Mouse (Mus musculus): ENCODE measurements at regions not wholly inside any gene's neighbourhood (a gene's known extent, or its start where the extent isn't known, plus 50 kb on each side); places are given as distances from the start of the nearest gene placed in this dataset.
"Not testable (repeated sequence)": the region's sequence is repeated elsewhere in the genome, so short reads cannot be mapped to it uniquely, and the experiment has no call there.

GRCm38 (mm10) chr17:54753396-54753994 lies 454.7 kb upstream of the Slc5a7 start:
- 30% methylated on average over 2 of the region's 2 CpGs for WGBS
- H3K27ac ChIP-seq (ENCODE audit: low read length) = no peak overlapping the region
- H3K9me3 ChIP-seq (replicated peaks; ENCODE audit: control insufficient read depth, low read length, poor library complexity, severe bottlenecking) = no peaks in the 10 kb centered on the region
- ATAC-seq = no peak
- no peak overlapping the region for H3K4me2 ChIP-seq (ENCODE audit: low read length)
- H3K4me1 ChIP-seq (ENCODE audit: control insufficient read depth, insufficient read depth, low read length) = no peaks in the 10 kb centered on the region
- no peaks in the 10 kb centered on the region for H3K27me3 ChIP-seq (ENCODE audit: control insufficient read depth, insufficient read depth, low read depth, low read length)
- H3K36me3 ChIP-seq (ENCODE audit: control insufficient read depth, insufficient read depth, low read length) = no peaks in the 10 kb centered on the region
- no peak overlapping the region for H3K9ac ChIP-seq (ENCODE audit: low read depth, low read length)
- H3K4me3 ChIP-seq (ENCODE audit: low read depth, low read length) = no peak overlapping the region

DNA sequence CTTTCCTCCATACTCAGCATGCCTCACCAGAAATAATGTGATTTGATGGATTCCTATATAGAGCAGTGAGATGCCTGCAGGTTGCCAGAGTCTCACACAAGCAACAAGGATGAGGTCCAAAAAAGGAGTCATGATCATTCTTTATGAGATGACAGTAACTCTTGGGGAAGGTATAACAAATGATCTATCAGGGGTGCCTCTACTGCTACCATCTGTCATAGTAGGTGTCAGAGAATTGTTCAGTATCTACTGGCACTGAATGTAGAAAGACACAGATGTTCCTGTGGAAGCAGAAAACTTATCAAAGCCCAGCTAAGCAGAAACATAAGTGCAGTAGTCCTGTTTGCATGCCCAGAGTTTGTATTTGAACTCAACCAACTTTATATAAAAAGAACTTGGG lies 454.1 kb upstream of the Slc5a7 start:
- no peaks in the 10 kb centered on the region for H3K4me1 ChIP-seq (ENCODE audit: control insufficient read depth, insufficient read depth, low read length)
- no peak for ATAC-seq
- no peak overlapping the region for H3K4me2 ChIP-seq (ENCODE audit: low read length)
- no peaks in the 10 kb centered on the region for H3K36me3 ChIP-seq (ENCODE audit: control insufficient read depth, insufficient read depth, low read length)
- H3K4me3 ChIP-seq (ENCODE audit: low read depth, low read length) = no peak overlapping the region
- H3K27ac ChIP-seq (ENCODE audit: low read length) = no peak overlapping the region
- no peaks in the 10 kb centered on the region for H3K9me3 ChIP-seq (replicated peaks; ENCODE audit: control insufficient read depth, low read length, poor library complexity, severe bottlenecking)
- H3K27me3 ChIP-seq (ENCODE audit: control insufficient read depth, insufficient read depth, low read depth, low read length) = no peaks in the 10 kb centered on the region
- no peak overlapping the region for H3K9ac ChIP-seq (ENCODE audit: low read depth, low read length)

DNA sequence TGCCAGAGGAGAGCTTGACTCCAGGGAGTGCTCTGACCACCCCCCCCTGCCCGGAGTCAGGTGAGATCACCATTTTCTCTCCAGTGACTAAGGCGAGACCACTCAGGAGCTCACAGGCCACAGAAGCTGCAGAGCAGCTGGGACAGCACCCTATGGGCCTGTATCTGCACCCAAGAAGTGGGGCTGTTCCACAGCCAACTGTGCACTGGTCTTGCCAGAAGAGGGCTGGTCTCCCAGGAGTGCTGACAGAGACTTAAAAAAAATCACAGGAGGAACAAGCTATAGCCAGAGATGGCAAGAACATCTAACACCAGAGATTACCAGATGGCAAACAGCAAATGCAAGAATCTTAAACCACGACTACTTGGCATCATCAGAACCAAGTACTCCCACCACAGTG lies 437.0 kb upstream of the Slc5a7 start:
- Histone ChIP-seq H3K4me3 (ENCODE audit: low read depth, low read length) (no peak overlapping the region), H3K4me2 (ENCODE audit: low read length) (no peak overlapping the region), H3K4me1 (ENCODE audit: control insufficient read depth, insufficient read depth, low read length) (no peaks in the 10 kb centered on the region), H3K27ac (ENCODE audit: low read length) (no peak overlapping the region), H3K9me3 (replicated peaks; ENCODE audit: control insufficient read depth, low read length, poor library complexity, severe bottlenecking) (no peaks in the 10 kb centered on the region), H3K27me3 (ENCODE audit: control insufficient read depth, insufficient read depth, low read depth, low read length) (no peaks in the 10 kb centered on the region), H3K36me3 (ENCODE audit: control insufficient read depth, insufficient read depth, low read length) (no peaks in the 10 kb centered on the region), H3K9ac (ENCODE audit: low read depth, low read length) (no peak overlapping the region)
- 84% methylated on average over 3 of the region's 3 CpGs for WGBS
- no peak for ATAC-seq

DNA sequence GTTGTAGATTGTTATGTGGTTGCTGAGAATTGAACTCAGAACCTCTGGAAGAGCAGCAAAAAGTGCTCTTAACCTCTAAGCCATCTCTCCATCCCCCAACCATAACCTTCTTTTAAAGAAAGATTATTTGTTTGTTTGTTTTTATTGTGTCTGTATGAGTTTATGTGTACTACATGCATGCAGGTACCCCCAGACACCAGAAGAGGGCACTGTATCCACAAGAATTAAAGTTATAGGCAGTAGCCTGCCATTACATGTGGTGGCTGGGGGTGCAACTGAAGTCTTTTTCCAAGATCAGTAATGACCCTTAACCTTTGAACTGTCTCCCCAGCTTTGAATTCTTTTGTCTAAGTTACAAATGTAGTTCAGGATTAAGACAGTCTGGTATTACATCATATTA lies 428.8 kb upstream of the Slc5a7 start:
- ATAC-seq = no peak
- Histone ChIP-seq H3K9ac (ENCODE audit: low read depth, low read length) (no peak overlapping the region), H3K4me3 (ENCODE audit: low read depth, low read length) (no peak overlapping the region), H3K27ac (ENCODE audit: low read length) (no peak overlapping the region), H3K27me3 (ENCODE audit: control insufficient read depth, insufficient read depth, low read depth, low read length) (no peaks in the 10 kb centered on the region), H3K4me1 (ENCODE audit: control insufficient read depth, insufficient read depth, low read length) (no peaks in the 10 kb centered on the region), H3K9me3 (replicated peaks; ENCODE audit: control insufficient read depth, low read length, poor library complexity, severe bottlenecking) (no peaks in the 10 kb centered on the region), H3K36me3 (ENCODE audit: control insufficient read depth, insufficient read depth, low read length) (no peaks in the 10 kb centered on the region), H3K4me2 (ENCODE audit: low read length) (no peak overlapping the region)

- H3K36me3 ChIP-seq (ENCODE audit: control insufficient read depth, insufficient read depth, low read length) = no peaks in the 10 kb centered on the region
- no peak overlapping the region for H3K4me3 ChIP-seq (ENCODE audit: low read depth, low read length)
- no peaks in the 10 kb centered on the region for H3K4me1 ChIP-seq (ENCODE audit: control insufficient read depth, insufficient read depth, low read length)
- H3K9me3 ChIP-seq (replicated peaks; ENCODE audit: control insufficient read depth, low read length, poor library complexity, severe bottlenecking) = no peaks in the 10 kb centered on the region
- no peak overlapping the region for H3K4me2 ChIP-seq (ENCODE audit: low read length)
- no peaks in the 10 kb centered on the region for H3K27me3 ChIP-seq (ENCODE audit: control insufficient read depth, insufficient read depth, low read depth, low read length)
- WGBS = 94% methylated on average over 2 of the region's 2 CpGs
- no peak overlapping the region for H3K9ac ChIP-seq (ENCODE audit: low read depth, low read length)
- H3K27ac ChIP-seq (ENCODE audit: low read length) = no peak overlapping the region
- ATAC-seq = no peak
Observed at GRCm38 (mm10) chr17:54726693-54727092, 427.9 kb upstream of the Slc5a7 start.

DNA sequence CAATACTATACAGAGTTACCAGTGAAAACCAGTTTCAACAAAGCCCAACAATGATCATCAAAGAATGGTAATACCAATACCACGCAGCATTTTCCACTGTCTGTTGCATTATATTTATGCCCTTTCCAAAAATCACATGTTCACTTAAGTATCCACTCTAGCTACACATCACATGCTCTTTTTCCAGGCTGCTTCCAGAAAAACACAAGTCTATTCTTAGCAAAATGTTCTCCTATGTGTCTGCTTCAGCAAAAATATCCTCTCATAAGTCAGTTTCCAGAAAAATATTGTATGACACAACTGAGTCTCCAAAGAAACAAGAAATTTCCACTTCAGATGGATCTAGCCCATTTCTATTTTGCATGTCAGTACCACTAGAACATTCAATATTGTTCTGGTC lies 414.2 kb upstream of the Slc5a7 start:
- 75% methylated on average over 1 of the region's 1 CpGs for WGBS
- H3K4me2 ChIP-seq (ENCODE audit: low read length) = no peak overlapping the region
- H3K9me3 ChIP-seq (replicated peaks; ENCODE audit: control insufficient read depth, low read length, poor library complexity, severe bottlenecking) = no peaks in the 10 kb centered on the region
- H3K4me3 ChIP-seq (ENCODE audit: low read depth, low read length) = no peak overlapping the region
- no peak for ATAC-seq
- no peaks in the 10 kb centered on the region for H3K27me3 ChIP-seq (ENCODE audit: control insufficient read depth, insufficient read depth, low read depth, low read length)
- H3K36me3 ChIP-seq (ENCODE audit: control insufficient read depth, insufficient read depth, low read length) = no peaks in the 10 kb centered on the region
- no peak overlapping the region for H3K9ac ChIP-seq (ENCODE audit: low read depth, low read length)
- no peaks in the 10 kb centered on the region for H3K4me1 ChIP-seq (ENCODE audit: control insufficient read depth, insufficient read depth, low read length)
- no peak overlapping the region for H3K27ac ChIP-seq (ENCODE audit: low read length)

DNA sequence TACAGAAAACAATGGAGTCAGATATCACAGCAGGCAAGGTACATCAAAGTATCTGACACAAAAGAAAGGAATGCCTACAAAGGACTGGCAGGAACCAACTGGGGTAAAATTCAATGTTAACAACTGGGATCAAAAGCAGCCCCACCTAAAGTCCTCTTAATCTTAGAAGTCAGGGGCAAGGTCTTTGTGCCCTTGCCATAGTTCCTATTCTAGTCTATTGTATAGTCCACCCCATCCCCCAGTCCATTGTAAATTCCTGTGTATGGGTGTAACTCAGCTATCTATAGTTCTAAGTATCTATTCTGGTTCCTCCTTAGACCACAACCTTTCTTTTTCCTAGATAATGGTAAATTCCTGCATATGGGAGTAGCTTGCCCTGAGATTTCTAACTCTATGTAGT lies 409.0 kb upstream of the Slc5a7 start:
- H3K9me3 ChIP-seq (replicated peaks; ENCODE audit: control insufficient read depth, low read length, poor library complexity, severe bottlenecking); H3K4me1 ChIP-seq (ENCODE audit: control insufficient read depth, insufficient read depth, low read length); H3K4me2 ChIP-seq (ENCODE audit: low read length); H3K27me3 ChIP-seq (ENCODE audit: control insufficient read depth, insufficient read depth, low read depth, low read length); H3K36me3 ChIP-seq (ENCODE audit: control insufficient read depth, insufficient read depth, low read length); H3K4me3 ChIP-seq (ENCODE audit: low read depth, low read length); ATAC-seq; H3K27ac ChIP-seq (ENCODE audit: low read length); H3K9ac ChIP-seq (ENCODE audit: low read depth, low read length): not testable (repeated sequence)

DNA sequence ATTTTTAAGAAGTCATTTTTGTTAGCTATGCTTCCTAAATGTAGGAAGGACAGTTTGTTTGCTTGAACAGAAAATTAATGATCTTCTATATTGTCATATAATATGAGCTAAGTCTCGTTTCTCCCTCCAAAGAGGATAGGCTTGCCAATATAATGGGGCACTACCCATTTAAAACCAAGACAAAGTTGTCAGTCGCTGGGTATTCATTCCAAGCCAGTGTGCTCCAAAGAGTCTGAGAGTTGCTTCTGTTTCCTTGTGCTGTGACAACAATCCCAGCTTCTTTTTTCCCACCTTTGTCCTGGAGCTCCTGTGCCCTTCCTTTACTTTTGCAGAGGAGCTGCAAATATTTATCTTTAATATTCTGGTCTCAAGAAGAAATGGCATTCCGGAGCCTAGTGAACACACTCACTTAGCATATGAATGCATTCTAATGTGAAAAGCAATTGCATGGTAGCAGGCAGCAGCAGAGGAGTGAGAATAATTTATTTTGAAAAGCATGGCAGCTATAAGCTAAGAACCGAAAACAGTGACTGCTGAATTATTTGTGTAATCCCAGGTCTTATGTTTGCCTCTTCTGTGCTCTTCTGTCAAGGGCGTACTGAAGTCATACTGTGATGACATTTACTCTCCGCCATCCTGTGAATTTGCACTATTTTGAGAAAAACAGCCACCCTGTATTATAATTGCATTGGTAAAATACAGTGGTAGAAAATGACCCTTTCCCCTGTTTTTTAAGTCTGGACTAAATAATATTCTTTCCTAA lies 402.7 kb upstream of the Slc5a7 start:
- ATAC-seq = peak; percentile 81
- no peaks in the 10 kb centered on the region for H3K27me3 ChIP-seq (ENCODE audit: control insufficient read depth, insufficient read depth, low read depth, low read length)
- no peak overlapping the region for H3K4me3 ChIP-seq (ENCODE audit: low read depth, low read length)
- H3K4me2 ChIP-seq (ENCODE audit: low read length) = peak overlapping the region; percentile 10; the same call in 1 of the 2 replicates
- no peaks in the 10 kb centered on the region for H3K36me3 ChIP-seq (ENCODE audit: control insufficient read depth, insufficient read depth, low read length)
- no peaks in the 10 kb centered on the region for H3K9me3 ChIP-seq (replicated peaks; ENCODE audit: control insufficient read depth, low read length, poor library complexity, severe bottlenecking)
- H3K4me1 ChIP-seq (ENCODE audit: control insufficient read depth, insufficient read depth, low read length) = no peaks in the 10 kb centered on the region
- 0 out of 2 replicates have a peak overlapping the region, but pooled peaks have one; percentile 33 for H3K27ac ChIP-seq (ENCODE audit: low read length)
- WGBS = 14% methylated on average over 6 of the region's 6 CpGs
- H3K9ac ChIP-seq (ENCODE audit: low read depth, low read length) = no peak overlapping the region

DNA sequence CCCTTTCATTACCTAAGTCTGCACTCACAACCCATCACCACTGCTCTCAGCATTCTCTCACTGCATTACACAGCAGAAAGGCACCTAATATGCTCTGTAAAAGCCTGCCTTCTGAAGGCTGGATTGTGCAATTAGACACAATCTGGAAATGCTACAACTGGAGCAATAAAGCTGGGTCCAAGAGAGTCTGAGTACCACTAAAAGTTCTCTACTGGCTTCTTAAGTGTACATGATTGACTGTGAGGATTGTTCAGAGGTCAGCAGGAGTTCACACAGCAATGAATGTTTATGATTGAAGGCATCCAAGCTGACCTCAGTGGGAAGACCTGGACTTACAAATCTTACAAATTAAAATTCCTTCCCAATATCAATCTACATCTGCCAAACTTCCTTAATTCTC lies 395.8 kb upstream of the Slc5a7 start:
- no peaks in the 10 kb centered on the region for H3K4me1 ChIP-seq (ENCODE audit: control insufficient read depth, insufficient read depth, low read length)
- no peak overlapping the region for H3K9ac ChIP-seq (ENCODE audit: low read depth, low read length)
- H3K27ac ChIP-seq (ENCODE audit: low read length) = no peak overlapping the region
- no peak overlapping the region for H3K4me3 ChIP-seq (ENCODE audit: low read depth, low read length)
- no peaks in the 10 kb centered on the region for H3K27me3 ChIP-seq (ENCODE audit: control insufficient read depth, insufficient read depth, low read depth, low read length)
- no peak overlapping the region for H3K4me2 ChIP-seq (ENCODE audit: low read length)
- no peaks in the 10 kb centered on the region for H3K36me3 ChIP-seq (ENCODE audit: control insufficient read depth, insufficient read depth, low read length)
- H3K9me3 ChIP-seq (replicated peaks; ENCODE audit: control insufficient read depth, low read length, poor library complexity, severe bottlenecking) = no peaks in the 10 kb centered on the region
- ATAC-seq = no peak

Data from midbrain, embryonic 16.5 days (tissue).